Mouse (Mus musculus): ENCODE measurements at regions not wholly inside any gene's neighbourhood (a gene's known extent, or its start where the extent isn't known, plus 50 kb on each side); places are given as distances from the start of the nearest gene placed in this dataset.

GRCm38 (mm10) chr11:110715300-110715699 lies 252.5 kb upstream of the Kcnj16 start:
- DNase-seq (ENCODE audit: low spot score), result no peak

- DNase-seq (ENCODE audit: low spot score), result no peak
Measured at GRCm38 (mm10) chr11:110716369-110716768, 251.5 kb upstream of the Kcnj16 start.

- DNase-seq (ENCODE audit: low spot score), result no peak
Measured at GRCm38 (mm10) chr11:110722701-110723100, 245.1 kb upstream of the Kcnj16 start.

GRCm38 (mm10) chr11:110723971-110724370 lies 243.9 kb upstream of the Kcnj16 start:
- no peak for DNase-seq (ENCODE audit: low spot score)

- DNase-seq (ENCODE audit: low spot score), result no peak
Measured at GRCm38 (mm10) chr11:110727357-110727961, 240.4 kb upstream of the Kcnj16 start.

- DNase-seq (ENCODE audit: low spot score), result no peak
Measured at GRCm38 (mm10) chr11:110731510-110731909, 236.3 kb upstream of the Kcnj16 start.

GRCm38 (mm10) chr11:110774128-110774527 lies 193.7 kb upstream of the Kcnj16 start:
- no peak for DNase-seq (ENCODE audit: low spot score)

- DNase-seq (ENCODE audit: low spot score), result no peak
Measured at GRCm38 (mm10) chr11:110781492-110782276, 186.1 kb upstream of the Kcnj16 start.

- no peak for DNase-seq (ENCODE audit: low spot score)
Measured at GRCm38 (mm10) chr11:110789537-110789936, 178.3 kb upstream of the Kcnj16 start.

- DNase-seq (ENCODE audit: low spot score), result no peak
Measured at GRCm38 (mm10) chr11:110799887-110800578, 167.8 kb upstream of the Kcnj16 start.

- no peak for DNase-seq (ENCODE audit: low spot score)
Measured at GRCm38 (mm10) chr11:110802013-110802412, 165.8 kb upstream of the Kcnj16 start.

- no peak for DNase-seq (ENCODE audit: low spot score)
Measured at GRCm38 (mm10) chr11:110804079-110804478, 163.8 kb upstream of the Kcnj16 start.

- no peak for DNase-seq (ENCODE audit: low spot score)
Measured at GRCm38 (mm10) chr11:110813137-110813536, 154.7 kb upstream of the Kcnj16 start.

- DNase-seq (ENCODE audit: low spot score), result no peak
Measured at GRCm38 (mm10) chr11:110814732-110815131, 153.1 kb upstream of the Kcnj16 start.

- no peak for DNase-seq (ENCODE audit: low spot score)
Measured at GRCm38 (mm10) chr11:110815206-110815605, 152.6 kb upstream of the Kcnj16 start.

GRCm38 (mm10) chr11:110828584-110828983 lies 139.2 kb upstream of the Kcnj16 start:
- DNase-seq (ENCODE audit: low spot score), result no peak

- DNase-seq (ENCODE audit: low spot score), result no peak
Measured at GRCm38 (mm10) chr11:110836688-110837087, 131.1 kb upstream of the Kcnj16 start.

GRCm38 (mm10) chr11:110839316-110839715 lies 128.5 kb upstream of the Kcnj16 start:
- no peak for DNase-seq (ENCODE audit: low spot score)

GRCm38 (mm10) chr11:110868319-110868718 lies 99.5 kb upstream of the Kcnj16 start:
- DNase-seq (ENCODE audit: low spot score), result no peak

GRCm38 (mm10) chr11:110870133-110870532 lies 97.7 kb upstream of the Kcnj16 start:
- DNase-seq (ENCODE audit: low spot score), result no peak

- DNase-seq (ENCODE audit: low spot score), result no peak
Measured at GRCm38 (mm10) chr11:110874626-110875025, 93.2 kb upstream of the Kcnj16 start.

- DNase-seq (ENCODE audit: low spot score), result no peak
Measured at GRCm38 (mm10) chr11:110880971-110881370, 86.9 kb upstream of the Kcnj16 start.

Data from embryo, embryonic 10 days (tissue).